Mouse (Mus musculus) heart, adult 9 months (tissue): ENCODE measurements around the gene Fbxw5.

ENCODE experiments used
- DNase-seq, 2 experiments: peaks; one replicate each; pipeline ENCODE4 v3.0.0; 2022; ENCODE audit warnings: low spot score in 2 of 2

Fbxw5 gene

DNA sequence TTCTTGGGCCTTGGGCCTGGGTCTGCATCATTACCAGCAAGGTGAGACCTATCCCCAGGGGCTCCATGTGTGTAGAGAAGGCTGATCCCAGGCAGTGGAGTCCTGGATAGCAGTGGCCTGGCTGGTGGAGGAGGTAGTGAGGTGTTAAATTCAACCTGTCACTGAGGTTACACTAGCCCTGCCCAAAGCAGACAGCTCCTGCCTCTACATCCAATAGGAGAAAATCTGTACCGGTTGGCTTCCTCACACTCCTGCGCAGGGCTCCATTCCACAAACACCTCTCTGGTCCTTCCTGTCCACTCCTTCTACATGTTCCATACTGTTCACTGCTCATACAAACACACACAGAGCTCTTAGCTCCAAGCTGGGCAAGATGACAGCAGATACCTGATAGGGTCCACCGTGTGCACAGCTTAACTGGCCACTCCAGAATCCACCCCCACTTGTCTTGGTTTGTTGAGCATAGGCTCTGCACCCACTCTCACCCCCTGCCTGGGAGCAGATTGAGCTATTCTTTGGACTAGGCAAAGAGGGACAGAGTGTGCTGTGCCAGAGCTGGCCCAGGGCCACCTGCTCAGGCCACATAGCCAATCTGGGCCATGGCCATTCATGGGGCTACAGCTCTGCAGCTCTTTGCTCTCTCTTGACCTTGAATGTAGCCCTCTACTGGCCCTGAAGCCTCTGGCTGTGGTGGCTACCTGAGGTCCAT lies 22.4 kb upstream of the Fbxw5 start:
- peak; percentile 58 to 64 for DNase-seq

DNA sequence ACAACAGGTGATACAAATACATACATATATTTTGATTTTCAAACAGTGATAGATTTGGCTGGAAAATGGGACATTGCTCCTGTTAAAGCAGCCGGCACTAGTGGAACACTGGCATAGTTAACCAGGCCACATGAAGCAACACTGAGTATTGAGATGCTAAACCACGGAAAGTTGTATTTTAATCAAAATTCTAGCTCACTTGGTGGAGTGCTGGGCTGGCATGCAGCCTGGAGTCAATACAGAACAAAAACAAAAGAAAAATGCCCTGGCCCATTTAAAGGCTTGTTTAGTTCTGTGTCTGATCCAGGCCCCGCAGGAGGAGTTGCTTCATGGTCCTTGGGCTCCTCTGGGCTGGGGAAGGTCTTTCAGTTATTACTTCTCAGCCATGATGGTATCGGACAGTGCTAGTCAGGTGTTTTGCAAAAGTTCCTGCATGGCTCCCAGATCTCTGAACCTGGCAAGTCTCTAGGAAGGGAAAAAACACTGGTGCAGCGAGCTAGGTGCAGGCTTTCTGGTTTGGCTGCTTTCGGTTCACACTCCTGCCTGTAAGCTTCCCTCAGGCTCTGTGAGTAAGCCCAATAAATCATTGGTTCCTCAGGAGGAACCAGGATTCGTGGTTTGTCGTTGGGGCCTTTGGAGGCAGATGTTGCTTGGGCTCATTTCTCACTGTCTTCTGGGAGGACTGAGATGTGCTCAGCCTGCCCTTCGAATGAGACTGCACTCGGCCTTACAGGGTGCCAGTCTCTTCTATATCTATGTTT lies 20.8 kb upstream of the Fbxw5 start:
- DNase-seq, result no peak

DNA sequence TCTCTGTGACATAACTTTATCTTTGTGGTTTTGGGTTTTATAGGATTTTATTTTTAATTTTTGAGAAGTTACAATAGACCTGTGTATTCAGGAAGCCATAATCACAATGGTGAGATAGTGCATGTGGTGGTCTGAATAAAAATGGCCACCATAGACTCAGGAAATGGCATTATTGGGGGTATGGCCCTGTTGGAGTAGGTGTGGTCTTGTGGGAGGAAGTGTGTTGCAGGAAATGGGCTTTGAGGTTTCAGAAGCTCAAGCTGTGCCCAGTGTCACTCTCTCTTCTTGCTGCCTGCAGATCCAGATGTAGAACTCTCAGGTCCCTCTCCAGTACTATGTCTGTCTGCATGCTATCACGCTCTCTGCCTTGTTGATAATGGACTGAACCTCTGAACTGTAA lies 20.0 kb upstream of the Fbxw5 start:
- no peak for DNase-seq

DNA sequence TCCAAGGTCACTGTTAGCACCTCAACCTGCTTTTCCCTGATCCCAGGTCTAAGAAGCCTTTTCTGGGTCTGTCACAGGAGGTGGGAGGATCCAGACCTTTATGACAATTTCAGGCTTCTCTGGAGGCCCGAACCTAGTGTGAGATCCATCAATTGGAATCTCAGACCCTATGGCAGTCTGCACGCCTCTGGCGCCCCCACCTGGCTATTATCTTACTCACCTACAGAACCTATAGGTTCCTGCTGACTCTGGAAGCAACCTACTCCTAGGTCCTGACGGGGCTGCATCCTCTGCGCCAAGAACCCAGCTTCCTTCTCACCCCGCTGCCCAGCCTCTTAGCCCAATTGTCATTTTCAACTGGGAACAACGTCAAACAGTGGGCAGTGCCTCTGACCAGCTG lies 17.6 kb upstream of the Fbxw5 start:
- no peak for DNase-seq

DNA sequence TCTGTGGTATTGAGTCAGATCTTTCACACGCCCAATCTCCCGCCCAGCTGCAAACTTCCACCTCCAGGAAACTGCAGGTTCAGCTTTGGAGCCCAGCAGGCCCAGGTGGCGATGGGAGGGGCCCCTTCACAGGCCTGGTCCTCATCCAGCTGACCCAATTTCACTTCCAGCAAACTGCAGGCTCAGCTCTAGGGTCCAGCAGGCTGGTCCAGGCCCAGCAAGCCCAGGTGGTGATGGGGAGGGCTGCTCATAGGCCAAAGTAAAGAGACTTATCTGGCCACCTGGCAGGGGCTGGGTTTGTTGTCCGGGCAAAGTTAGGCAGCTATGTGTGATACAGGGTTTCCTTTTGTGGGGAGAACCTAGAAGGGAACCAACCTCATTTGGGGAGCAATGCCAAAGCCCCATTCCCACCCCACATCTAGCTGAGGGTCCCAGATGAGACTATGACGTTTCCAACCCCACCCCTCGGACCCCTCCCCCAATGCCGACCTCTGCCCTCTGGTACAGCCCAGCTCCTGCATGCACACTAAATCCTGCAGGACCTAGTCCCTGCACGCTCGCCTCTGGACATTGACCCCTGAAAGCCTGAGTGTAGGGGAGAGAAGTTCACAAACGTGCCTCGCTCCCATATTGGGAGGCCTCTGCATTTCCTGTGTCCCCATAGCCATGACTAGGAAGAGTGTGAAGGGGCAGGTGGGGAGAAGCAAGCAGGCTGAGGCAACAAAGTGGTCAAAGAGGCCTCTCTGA lies 15.5 kb upstream of the Fbxw5 start:
- no peak for DNase-seq

DNA sequence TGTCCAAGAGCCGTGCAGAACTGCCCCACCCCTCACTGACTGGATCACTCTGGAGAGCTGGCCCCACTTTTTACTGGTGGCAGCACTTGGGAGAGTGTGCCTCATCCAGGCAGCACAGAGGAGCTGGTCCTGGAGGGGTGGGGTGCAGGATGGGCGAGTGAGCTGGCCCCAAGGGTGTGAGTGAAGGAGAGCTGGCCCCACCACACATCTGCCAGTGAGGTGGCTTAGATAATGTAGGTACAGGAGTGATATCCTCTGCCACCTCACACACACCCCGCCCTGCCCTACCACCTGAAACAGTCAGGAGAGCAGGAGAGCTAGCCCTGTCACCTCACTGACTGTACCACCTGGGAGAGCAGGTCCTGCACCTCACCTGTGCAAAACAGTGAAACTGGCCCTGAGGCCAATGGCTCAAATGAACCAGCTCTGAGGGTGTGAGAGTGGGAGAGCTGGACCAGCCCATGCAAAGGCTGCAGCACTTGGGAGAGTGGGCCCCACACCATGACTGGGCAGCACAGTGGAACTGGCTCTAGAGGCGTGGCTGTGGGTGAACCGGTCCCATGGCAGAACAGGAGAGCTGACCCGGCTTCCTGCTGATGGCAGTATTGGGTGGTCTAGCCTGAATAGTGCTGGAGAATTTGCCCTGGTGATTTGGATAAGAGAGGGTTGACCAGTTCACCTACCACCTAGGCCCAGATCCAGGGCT lies 12.4 kb upstream of the Fbxw5 start:
- DNase-seq, result no peak

DNA sequence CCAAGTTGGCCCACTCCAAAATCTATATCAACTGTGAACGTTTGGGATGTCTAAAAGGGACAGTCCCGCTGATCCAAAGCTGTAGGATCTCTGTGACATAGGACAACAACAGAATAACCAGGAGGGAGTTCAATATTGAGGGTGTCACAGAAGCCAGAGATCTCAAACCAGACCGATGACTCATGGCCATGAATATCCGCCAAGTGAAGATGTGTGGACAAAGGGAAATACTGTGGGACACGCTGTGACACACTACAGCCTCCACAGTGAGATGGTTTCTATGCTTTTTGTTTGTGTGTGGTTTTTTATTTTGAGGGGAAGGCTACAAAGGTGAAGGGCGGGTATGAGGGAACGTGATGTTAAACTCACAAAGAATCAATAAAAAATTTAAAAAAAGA lies 11.9 kb upstream of the Fbxw5 start:
- no peak for DNase-seq

DNA sequence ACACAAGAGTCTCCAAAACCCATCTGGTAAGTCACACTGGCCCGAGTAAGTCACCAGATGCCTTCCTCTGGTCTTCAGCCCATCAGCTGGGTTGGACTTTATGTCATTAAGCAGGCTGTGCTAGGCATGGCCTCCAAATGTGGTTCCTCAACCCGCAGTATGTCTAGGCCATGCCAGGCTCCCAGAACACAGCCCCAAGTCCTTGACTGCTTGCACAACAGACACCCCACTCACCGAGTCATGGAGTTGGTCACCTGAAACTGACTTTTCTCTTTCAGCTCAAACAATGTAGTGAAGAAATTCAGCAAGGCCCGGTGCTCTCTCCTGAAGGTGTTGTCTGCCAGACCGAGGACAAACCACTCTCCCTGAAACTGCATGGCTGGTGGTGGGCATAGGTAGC lies 7.6 kb upstream of the Fbxw5 start:
- no peak for DNase-seq

DNA sequence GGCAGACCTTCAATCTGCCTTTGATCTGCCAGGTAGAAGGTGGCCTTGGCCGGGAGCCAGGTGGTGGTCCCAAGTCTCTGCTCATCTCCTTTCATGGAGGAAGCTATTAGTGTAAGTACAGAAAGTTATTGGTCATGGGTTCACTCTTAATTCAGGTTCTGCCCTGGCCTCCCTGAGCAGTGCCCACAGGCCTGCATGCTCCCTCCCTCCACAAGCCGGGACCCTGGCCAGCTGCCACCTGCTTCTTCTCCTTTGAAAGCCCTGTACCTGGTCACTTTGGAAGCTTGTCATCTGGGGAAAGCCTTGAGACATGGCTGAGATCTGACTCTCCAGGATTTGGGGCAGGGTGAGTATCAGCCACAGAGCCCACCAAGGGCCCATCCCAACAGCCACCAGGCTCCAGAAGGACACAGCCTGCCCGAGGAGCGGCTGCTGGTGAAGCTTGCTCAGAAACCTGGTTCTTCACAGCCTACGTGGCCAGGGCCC lies 7.0 kb upstream of the Fbxw5 start, which contains the start of gene Lcn12:
Gene Lcn12 (minus strand): TSS at position 436 of the 486 bp plus-strand sequence.
- no peak for DNase-seq

DNA sequence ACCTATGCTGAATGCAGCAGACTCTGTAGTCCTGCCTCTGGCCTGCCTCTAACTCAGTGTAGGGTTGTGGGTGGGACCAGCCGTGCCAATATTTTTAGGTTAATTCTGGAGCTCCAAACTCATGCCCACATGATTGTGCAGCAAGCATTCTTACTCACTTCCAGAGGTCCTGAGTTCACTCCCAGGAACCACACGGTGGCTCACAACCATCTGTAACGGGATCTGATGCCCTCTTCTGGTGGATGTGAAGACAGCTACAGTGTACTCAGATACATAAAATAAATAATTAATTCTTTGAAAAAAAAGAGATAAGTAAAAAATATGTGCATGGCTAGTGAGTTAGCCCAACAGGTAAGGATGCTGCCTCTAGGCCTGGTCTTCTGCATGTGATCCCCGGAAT lies 4.1 kb upstream of the Fbxw5 start:
- no peak for DNase-seq

DNA sequence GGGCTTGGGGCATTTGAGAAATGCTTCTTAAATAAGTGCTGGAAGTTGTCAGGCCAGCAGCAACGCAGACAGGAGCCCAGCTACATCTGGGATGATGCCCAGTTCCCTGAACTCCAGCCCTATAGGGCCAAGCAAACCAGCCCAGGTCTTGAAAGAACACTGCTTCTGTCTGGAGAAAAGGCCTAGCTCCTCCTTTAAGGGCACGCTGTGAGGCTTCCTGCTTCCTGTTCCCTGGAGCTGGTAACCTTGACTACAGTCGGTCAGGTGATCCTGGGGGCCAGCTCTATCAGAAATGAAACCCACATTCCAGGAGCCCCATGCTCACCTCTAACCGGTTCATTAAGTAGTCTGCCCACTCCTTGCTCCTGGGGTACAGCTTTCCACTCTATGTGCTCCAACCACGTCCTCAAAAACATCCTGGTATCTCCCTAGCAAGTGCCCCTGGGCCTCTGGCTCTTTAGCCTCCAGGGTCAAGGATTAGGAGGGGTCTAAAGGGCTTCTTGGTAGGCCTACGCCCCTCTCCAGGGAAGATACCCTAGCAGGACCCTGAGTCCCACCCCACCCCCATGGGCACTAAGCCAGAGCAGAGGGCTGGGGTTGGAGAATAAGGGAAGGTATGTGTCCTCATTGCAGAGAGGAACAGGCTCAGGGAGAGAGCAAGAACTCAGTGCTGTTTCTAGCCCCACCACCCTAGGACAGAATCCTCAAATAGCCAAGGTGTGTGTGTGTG lies 2.5 kb upstream of the Fbxw5 start:
- no peak for DNase-seq

DNA sequence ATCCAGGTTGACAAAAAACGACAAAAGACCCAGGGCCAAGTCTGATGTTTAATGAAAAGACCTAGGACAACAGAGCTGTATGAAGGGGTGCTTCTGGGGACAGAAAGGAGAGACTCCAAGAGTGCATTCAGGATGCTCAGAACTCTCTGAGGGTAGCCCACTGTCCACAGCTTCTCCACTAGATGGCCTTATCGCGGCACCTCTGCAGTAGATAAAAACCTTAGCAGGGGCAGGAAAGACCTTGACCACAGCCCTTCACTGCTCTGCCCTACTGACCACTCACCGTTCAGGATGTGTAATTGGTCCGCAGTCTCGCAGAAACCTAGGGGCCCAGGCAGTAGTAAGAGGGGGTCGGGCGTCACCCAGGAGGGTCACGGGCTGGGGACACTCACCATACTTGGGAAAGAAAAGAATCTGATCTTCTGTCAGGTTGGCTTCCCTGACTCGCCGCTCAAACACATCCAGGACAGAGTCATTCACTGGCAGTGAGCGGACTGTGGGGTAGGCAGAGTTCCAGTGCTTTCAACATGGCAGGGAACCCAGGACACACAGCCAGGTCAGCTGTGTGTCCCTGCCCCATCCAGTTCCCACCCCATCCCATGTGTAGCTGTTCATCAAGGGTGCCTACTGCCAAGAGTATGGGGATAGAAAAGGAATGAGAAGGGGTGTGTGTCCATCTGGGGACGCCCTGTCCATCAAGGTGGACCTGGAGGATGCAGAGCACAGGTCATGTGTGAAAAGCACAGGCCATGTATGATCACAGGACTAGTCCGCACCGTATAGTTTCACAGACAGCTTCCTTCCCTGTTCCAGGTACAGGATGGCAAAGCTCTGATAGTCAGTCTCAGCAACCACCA lies 1.7 kb upstream of the Fbxw5 start:
- DNase-seq, result no peak

DNA sequence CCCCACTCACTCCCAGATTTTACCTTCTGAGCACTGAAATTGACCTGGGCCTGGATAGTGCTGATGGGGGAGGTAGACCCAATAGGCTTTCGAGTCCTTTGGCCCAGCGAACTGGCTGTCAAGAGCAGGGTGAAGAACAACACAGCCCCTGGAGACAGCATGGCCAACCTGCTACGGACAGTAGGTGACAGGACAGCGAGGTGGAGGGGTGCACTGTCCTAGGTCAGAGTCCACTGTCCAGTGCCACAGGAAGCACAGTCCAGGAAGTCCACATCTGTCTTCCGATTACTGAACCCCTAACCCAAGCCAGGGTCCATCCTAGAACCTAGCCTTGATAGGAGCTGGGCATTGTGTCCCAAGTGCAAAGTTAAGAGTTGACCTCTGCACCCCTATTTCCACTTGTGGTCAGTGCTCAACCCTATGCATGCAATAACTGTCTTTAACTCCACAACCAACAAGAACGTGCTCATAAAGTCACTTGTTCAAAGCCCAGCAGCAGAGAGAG lies 427 bp upstream of the Fbxw5 start:
- DNase-seq, result no peak

DNA sequence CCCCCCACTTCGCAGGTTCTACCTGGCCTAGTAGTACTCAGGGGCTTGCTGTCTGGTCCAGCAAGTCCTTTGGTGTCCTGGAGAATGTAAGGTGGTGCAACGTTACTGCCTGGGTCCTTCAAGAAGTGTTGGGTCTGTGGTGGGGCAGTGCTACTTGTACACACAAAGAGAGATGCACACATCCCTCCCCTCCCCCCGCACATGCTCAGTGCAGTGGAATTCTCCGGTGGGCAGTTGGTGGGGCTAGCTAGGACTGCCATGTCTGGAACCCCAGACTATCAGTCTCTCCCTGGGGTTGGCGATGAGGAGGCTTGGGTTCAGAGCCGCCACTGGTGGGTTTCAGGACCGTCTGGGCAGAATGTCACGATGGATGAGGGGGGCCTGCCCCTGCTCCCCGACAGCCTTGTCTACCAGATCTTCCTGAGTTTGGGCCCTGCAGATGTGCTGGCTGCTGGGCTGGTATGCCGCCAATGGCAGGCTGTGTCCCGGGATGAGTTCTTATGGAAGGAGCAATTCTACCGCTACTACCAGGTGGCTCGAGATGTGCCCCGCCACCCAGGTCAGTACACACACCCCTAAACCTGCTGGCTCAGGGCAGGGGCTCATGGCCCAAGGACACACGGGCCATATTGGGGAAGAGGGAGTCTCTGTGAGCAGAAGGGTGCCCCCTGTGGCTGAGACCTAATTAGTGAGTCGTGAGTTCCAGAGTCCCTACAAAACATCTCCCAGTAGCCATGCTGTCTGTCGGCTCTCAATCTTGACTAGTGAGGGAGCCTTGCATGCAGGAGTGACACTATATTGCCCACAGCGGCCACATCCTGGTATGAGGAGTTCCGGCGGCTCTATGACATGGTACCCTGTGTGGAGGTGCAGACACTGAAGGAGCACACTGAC lies 1.3 kb downstream of the Fbxw5 start, which contains the start of gene C8g:
Gene C8g (minus strand): TSS at position 127 of the 894 bp plus-strand sequence.
- DNase-seq, result no peak

DNA sequence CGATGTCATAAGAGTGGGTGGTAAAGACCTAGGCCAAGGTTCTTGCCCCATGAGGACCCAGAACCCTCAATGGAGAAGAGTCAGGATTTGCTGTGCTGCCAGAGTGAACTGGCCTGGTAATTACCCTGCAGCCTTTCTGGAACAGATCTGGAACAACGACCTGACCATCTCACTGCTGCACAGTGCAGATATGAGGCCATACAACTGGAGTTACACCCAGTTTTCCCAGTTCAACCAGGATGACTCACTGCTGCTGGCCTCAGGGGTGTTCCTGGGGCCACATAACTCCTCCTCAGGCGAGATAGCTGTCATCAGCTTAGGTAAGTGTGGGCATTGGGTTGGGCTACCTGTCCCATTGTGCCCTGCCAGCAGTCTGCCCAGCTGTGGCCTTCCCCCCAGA lies 2.2 kb downstream of the Fbxw5 start:
- no peak for DNase-seq

DNA sequence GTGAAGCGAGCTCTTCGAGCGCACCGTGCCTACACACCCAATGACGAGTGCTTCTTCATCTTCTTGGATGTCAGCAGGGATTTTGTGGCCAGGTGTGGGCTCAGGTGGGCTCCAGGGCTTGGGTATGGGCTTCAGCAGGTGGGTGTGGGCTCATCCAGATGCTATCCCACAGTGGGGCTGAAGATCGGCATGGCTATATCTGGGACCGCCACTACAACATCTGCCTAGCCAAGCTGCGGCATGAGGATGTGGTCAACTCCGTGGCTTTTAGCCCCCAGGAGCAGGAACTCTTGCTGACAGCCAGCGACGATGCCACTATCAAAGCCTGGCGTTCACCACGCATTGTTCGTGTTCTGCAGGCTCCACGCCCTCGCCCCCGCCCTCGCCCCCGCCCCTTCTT lies 4.0 kb downstream of the Fbxw5 start:
- DNase-seq, result no peak

DNA sequence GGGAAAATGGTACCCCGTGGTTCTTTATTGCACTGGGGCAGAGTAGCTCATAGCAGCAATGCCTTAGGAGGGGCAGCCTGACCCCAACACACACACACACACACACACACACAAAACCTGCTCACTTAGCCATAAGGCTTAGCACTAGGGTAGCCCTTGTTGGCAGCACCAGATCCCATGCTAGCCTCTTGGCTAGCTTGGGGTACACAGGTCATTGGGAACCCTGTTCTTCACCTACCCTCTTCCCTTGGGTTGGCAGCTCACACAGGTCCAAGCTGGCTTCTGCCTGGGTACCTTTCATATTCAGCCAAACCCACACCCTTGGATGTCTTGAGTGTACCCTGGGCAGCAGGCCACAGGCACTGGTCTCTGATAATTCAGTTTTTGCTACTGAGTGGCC lies 4.5 kb downstream of the Fbxw5 start:
- DNase-seq, result no peak

DNA sequence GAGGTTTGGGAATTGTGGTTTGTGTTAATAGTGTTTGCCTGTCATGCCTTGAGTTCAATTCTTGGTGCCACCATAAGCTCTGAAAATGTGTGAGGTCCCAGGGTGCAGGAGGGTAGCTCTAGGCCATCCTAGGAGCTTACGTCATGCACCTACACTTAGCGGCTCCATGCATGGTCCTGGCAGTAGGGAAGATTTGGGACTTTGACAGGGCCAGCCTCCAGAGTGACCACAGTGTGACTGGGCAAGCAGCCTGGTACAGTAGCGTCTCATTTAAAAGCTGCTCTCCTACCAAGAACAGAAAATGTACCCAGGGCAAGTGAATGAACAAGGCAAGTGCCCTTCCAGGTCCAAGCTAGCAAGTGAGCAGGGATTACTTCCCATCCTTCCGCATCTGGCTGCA lies 5.3 kb downstream of the Fbxw5 start:
- no peak for DNase-seq

DNA sequence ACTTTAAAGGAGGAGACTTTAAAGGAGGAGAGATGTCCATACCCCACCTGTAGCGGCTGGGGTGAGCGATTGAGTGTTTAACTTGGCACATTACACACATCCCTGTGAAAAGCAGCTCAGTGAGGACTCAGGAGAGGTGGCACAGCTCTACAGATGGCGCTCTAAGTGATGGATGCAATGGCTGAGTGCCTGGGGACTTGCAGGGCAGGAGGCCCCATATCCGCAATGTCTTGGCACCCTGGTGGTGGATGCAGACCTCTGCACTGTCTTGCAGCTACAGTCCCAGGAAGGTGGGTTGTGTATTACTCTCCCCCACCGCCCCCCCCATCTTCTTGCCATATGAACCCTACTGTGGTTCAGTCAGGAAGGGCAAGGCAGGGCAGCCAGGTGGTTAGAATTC lies 6.4 kb downstream of the Fbxw5 start:
- no peak for DNase-seq
